8 mouse cellular contexts compared by ENCODE assay signal in genomic region chr17:83277117-83277947, GRCm38 (mm10).
DNase-seq lines count a peak whose midpoint lies in the region; ATAC-seq and TF ChIP-seq lines count a peak whose summit lies in the region.

No protein-coding gene starts in this region.

- peak overlapping the region; percentile 31 for H3K4me2 ChIP-seq in forebrain, embryonic 16.5 days (ENCODE audit: low read length)
- peak overlapping the region; percentile 47 for H3K4me2 ChIP-seq in hindbrain, embryonic 12.5 days (replicated peaks)
- peak overlapping the region; percentile 36; the same call in 1 of the 2 replicates for H3K4me2 ChIP-seq in limb, embryonic 11.5 days (ENCODE audit: low read depth, severe bottlenecking)

- H3K4me1 ChIP-seq in forebrain, embryonic 16.5 days (replicated peaks; ENCODE audit: control insufficient read depth, insufficient read depth, low read length) = peaks cover 18% of the 10 kb centered on the region
- peaks cover 36% of the 10 kb centered on the region for H3K4me1 ChIP-seq in hindbrain, embryonic 12.5 days
- peaks cover 27% of the 10 kb centered on the region for H3K4me1 ChIP-seq in limb, embryonic 11.5 days (ENCODE audit: control insufficient read depth, insufficient read depth, low read length)
- peaks cover 53% of the 10 kb centered on the region for H3K4me1 ChIP-seq in spleen, adult 2 months (ENCODE audit: control insufficient read depth, insufficient read depth, insufficient read length)

- 31% methylated on average over 26 of the region's 26 CpGs for WGBS in forebrain, embryonic 16.5 days
- 30% methylated on average over 26 of the region's 26 CpGs for WGBS in hindbrain, embryonic 12.5 days
- WGBS in limb, embryonic 11.5 days = 22% methylated on average over 26 of the region's 26 CpGs
- 2% methylated on average over 26 of the region's 26 CpGs for WGBS in spleen, adult 2 months

- H3K9me3 ChIP-seq in forebrain, embryonic 16.5 days (ENCODE audit: control insufficient read depth, low read length) = no peaks in the 10 kb centered on the region
- H3K9me3 ChIP-seq in hindbrain, embryonic 12.5 days (replicated peaks) = no peaks in the 10 kb centered on the region
- H3K9me3 ChIP-seq in limb, embryonic 11.5 days (ENCODE audit: control insufficient read depth, low read length) = no peaks in the 10 kb centered on the region

- H3K4me3 ChIP-seq in forebrain, embryonic 16.5 days (replicated peaks; ENCODE audit: low read length) = 0 out of 2 replicates have a peak overlapping the region, but pooled peaks have one; percentile 7
- 0 out of 2 replicates have a peak overlapping the region, but pooled peaks have one; percentile 3 for H3K4me3 ChIP-seq in hindbrain, embryonic 12.5 days
- 0 out of 2 replicates have a peak overlapping the region, but pooled peaks have one; percentile 3 for H3K4me3 ChIP-seq in limb, embryonic 11.5 days (ENCODE audit: low read depth, low read length)
- H3K4me3 ChIP-seq in spleen, adult 2 months (ENCODE audit: extremely low read depth, insufficient read depth, insufficient read length) = peak overlapping the region; percentile 72

- peak; percentile 92 for DNase-seq in CD4-positive, CD25-positive, alpha-beta regulatory T cell, adult 2 months (ENCODE audit: low read depth, low spot score)
- DNase-seq in limb, embryonic 11.5 days (ENCODE audit: low spot score) = peak; percentile 72
- DNase-seq in mesoderm, embryonic 11.5 days (ENCODE audit: low read depth, low spot score) = peak; percentile 44
- DNase-seq in spleen, adult 2 months (ENCODE audit: low read depth in 1 of 2, low spot score in 2 of 2) = peak; percentile 69 to 87
- DNase-seq in ovary, adult 18-20 months (ENCODE audit: low spot score) = no peak

- H3K9ac ChIP-seq in forebrain, embryonic 16.5 days (replicated peaks; ENCODE audit: low read depth, low read length) = peak overlapping the region; percentile 37; the same call in 1 of the 2 replicates
- peak overlapping the region; percentile 39 for H3K9ac ChIP-seq in hindbrain, embryonic 12.5 days
- H3K9ac ChIP-seq in limb, embryonic 11.5 days (ENCODE audit: low read length) = peak overlapping the region; percentile 34

- no peaks in the 10 kb centered on the region for H3K36me3 ChIP-seq in forebrain, embryonic 16.5 days (ENCODE audit: control insufficient read depth, insufficient read depth)
- H3K36me3 ChIP-seq in hindbrain, embryonic 12.5 days = no peaks in the 10 kb centered on the region
- H3K36me3 ChIP-seq in limb, embryonic 11.5 days (ENCODE audit: control insufficient read depth, insufficient read depth, low read length) = no peaks in the 10 kb centered on the region
- H3K36me3 ChIP-seq in spleen, adult 2 months (ENCODE audit: control insufficient read depth, insufficient read depth, low read length) = no peaks in the 10 kb centered on the region

- peak; percentile 21 for TF ChIP-seq POLR2A in spleen, adult 2 months (IDR thresholded peaks at IDR 0.05; ENCODE audit: low read depth, low read length)

- TF ChIP-seq CTCF in spleen, adult 2 months (IDR thresholded peaks at IDR 0.05; ENCODE audit: extremely low read depth, insufficient read depth, insufficient read length, insufficient replicate concordance) = no peak

- no peak overlapping the region for H3K27ac ChIP-seq in forebrain, embryonic 16.5 days (ENCODE audit: low read length)
- peak overlapping the region; percentile 76 for H3K27ac ChIP-seq in hindbrain, embryonic 12.5 days
- H3K27ac ChIP-seq in limb, embryonic 11.5 days (replicated peaks; ENCODE audit: low read depth, low read length) = peak overlapping the region; percentile 42
- peak overlapping the region; percentile 96 for H3K27ac ChIP-seq in spleen, adult 2 months (ENCODE audit: insufficient read depth, low read length)

- 0 out of 2 replicates have a peak, but pooled peaks cover 4% of the 10 kb centered on the region for H3K27me3 ChIP-seq in forebrain, embryonic 16.5 days (replicated peaks; ENCODE audit: control insufficient read depth, insufficient read depth, low read length)
- H3K27me3 ChIP-seq in hindbrain, embryonic 12.5 days = peaks cover 10% of the 10 kb centered on the region; the same call in 1 of the 2 replicates
- H3K27me3 ChIP-seq in limb, embryonic 11.5 days (ENCODE audit: control insufficient read depth, insufficient read depth, low read length) = peaks cover 3% of the 10 kb centered on the region; the same call in 1 of the 2 replicates
- no peaks in the 10 kb centered on the region for H3K27me3 ChIP-seq in spleen, adult 2 months (ENCODE audit: control insufficient read depth, insufficient read depth, low read length)

- peak; percentile 75 for ATAC-seq in activated CD4-positive, CD25-positive, alpha-beta regulatory T cell, adult 4 months
- ATAC-seq in forebrain, embryonic 16.5 days = peak; percentile 26; the same call in 1 of the 2 replicates
- ATAC-seq in hindbrain, embryonic 12.5 days (ENCODE audit: low FRiP score) = peak; percentile 60
- peak; percentile 49; the same call in 1 of the 2 replicates for ATAC-seq in limb, embryonic 11.5 days (ENCODE audit: insufficient number of reproducible peaks, low FRiP score, low TSS enrichment, low read depth)

Comparison
In these comparisons a context has a peak if more than half of its experiments do, and no peak if none do; other contexts are left out.
1. H3K4me3 ChIP-seq: peak in every context shown above with its lines; median percentile 72 in spleen, adult 2 months; 7 in forebrain, embryonic 16.5 days; 3 in hindbrain, embryonic 12.5 days; 3 in limb, embryonic 11.5 days.